28 mouse cellular contexts compared by ENCODE assay signal in genomic region chr19:41696443-41696842, GRCm38 (mm10). TPM values are rescaled to one million over a fixed set of nuclear protein-coding genes. Genes with fewer than 3 reads are reported as not detected.
DNase-seq lines count a peak whose midpoint lies in the region; ATAC-seq and TF ChIP-seq lines count a peak whose summit lies in the region.
"Had no signal": no experiment of that assay in that cellular context is flagged by ENCODE, and none has a peak within 500 bp of the region (broad histone marks: within the 10 kb centered on the region; RNA-seq: fewer than 3 reads in every experiment).

No protein-coding gene starts in this region.

- ATAC-seq in hindbrain, embryonic 13.5 days (ENCODE audit: low FRiP score), result no peak
- ATAC-seq in hindbrain, postnatal 0 days, result no peak
- ATAC-seq in midbrain, embryonic 13.5 days, result no peak
- ATAC-seq: CD4-positive, CD25-positive, alpha-beta regulatory T cell, adult 4 months; intestine, embryonic 15.5 days; Patski had no signal

- H3K27me3 ChIP-seq in hindbrain, embryonic 13.5 days, result peaks cover 29% of the 10 kb centered on the region
- no peaks in the 10 kb centered on the region for H3K27me3 ChIP-seq in hindbrain, postnatal 0 days (ENCODE audit: insufficient read depth, low read length)
- H3K27me3 ChIP-seq in midbrain, embryonic 10.5 days (ENCODE audit: low read depth, poor library complexity, severe bottlenecking), result peaks cover 85% of the 10 kb centered on the region
- peaks cover 4% of the 10 kb centered on the region for H3K27me3 ChIP-seq in midbrain, embryonic 13.5 days
- H3K27me3 ChIP-seq in MEL (ENCODE audit: control insufficient read depth in 1 of 2, insufficient read depth in 2 of 2, low read length in 2 of 2), result peaks cover 3 to 5% of the 10 kb centered on the region in 2 experiments; a peak in 3 of 4 replicates
- H3K27me3 ChIP-seq: embryonic facial prominence, embryonic 13.5 days; intestine, embryonic 15.5 days had no signal

- H3K9ac ChIP-seq in hindbrain, embryonic 13.5 days, result no peak overlapping the region
- H3K9ac ChIP-seq in hindbrain, postnatal 0 days (replicated peaks; ENCODE audit: low read length), result no peak overlapping the region
- no peak overlapping the region for H3K9ac ChIP-seq in midbrain, embryonic 13.5 days (replicated peaks)
- no peak overlapping the region for H3K9ac ChIP-seq in MEL (ENCODE audit: control insufficient read depth, low read depth, low read length, poor library complexity, severe bottlenecking)
- H3K9ac ChIP-seq: embryonic facial prominence, embryonic 13.5 days; forebrain, postnatal 0 days; hindbrain, embryonic 15.5 days; intestine, embryonic 15.5 days had no signal

- no peak for TF ChIP-seq EP300 in MEL (IDR thresholded peaks at IDR 0.05; ENCODE audit: low read depth in 1 of 2, low read length in 2 of 2)

- H3K4me3 ChIP-seq in hindbrain, embryonic 13.5 days, result no peak overlapping the region
- no peak overlapping the region for H3K4me3 ChIP-seq in hindbrain, postnatal 0 days (ENCODE audit: low read length)
- no peak overlapping the region for H3K4me3 ChIP-seq in midbrain, embryonic 10.5 days
- H3K4me3 ChIP-seq in midbrain, embryonic 13.5 days (replicated peaks), result no peak overlapping the region
- no peak overlapping the region for H3K4me3 ChIP-seq in MEL (ENCODE audit: control insufficient read depth in 1 of 2, insufficient read depth in 1 of 2, low read depth in 2 of 2, low read length in 2 of 2)
- H3K4me3 ChIP-seq: embryonic facial prominence, embryonic 10.5 days; embryonic facial prominence, embryonic 13.5 days; erythroblast, embryonic 14.5 days; gastrocnemius, adult 2 months; hindbrain, embryonic 15.5 days; intestine, embryonic 15.5 days had no signal

- DNase-seq in hindbrain, postnatal 0 days (ENCODE audit: low spot score), result no peak
- DNase-seq in midbrain, embryonic 10.5 days (ENCODE audit: low spot score), result no peak
- DNase-seq in MEL (ENCODE audit: low read depth, low spot score) (peak; percentile 37), MEL-GATA-1-ER (ENCODE audit: extremely low read depth, low read depth) (peak; percentile 44)
- DNase-seq in cerebellum, adult 9-10 months, result no peak
- DNase-seq: adrenal gland, postnatal 10 days; cerebellum, adult 11 months; cerebellum, adult 2 months; cerebellum, postnatal 36 days; embryo, embryonic 11 days; forebrain, postnatal 0 days; gastrocnemius, adult 2 months; gastrocnemius, postnatal 14 days; heart, adult 11 months had no signal

- WGBS in hindbrain, embryonic 13.5 days, result 89% methylated on average over 9 of the region's 9 CpGs
- 81% methylated on average over 9 of the region's 9 CpGs for WGBS in hindbrain, postnatal 0 days
- WGBS in midbrain, embryonic 10.5 days, result 90% methylated on average over 9 of the region's 9 CpGs
- WGBS in midbrain, embryonic 13.5 days, result 90% methylated on average over 9 of the region's 9 CpGs

- H3K79me2 ChIP-seq in MEL (ENCODE audit: control insufficient read depth, insufficient read depth, low read length, poor library complexity), result no peaks in the 10 kb centered on the region

- no peak for TF ChIP-seq POLR2A in MEL (IDR thresholded peaks at IDR 0.05; ENCODE audit: control insufficient read depth in 1 of 2, insufficient read depth in 1 of 2, low read depth in 1 of 2, low read length in 2 of 2, poor library complexity in 1 of 2)

- H3K4me2 ChIP-seq in hindbrain, embryonic 13.5 days, result no peak overlapping the region
- no peak overlapping the region for H3K4me2 ChIP-seq in hindbrain, postnatal 0 days (ENCODE audit: low read depth, low read length)
- no peak overlapping the region for H3K4me2 ChIP-seq in midbrain, embryonic 13.5 days (replicated peaks)
- H3K4me2 ChIP-seq: embryonic facial prominence, embryonic 13.5 days; heart, embryonic 11.5 days; hindbrain, embryonic 15.5 days; intestine, embryonic 15.5 days had no signal

- H3K4me1 ChIP-seq in hindbrain, embryonic 13.5 days (replicated peaks), result peaks cover 90% of the 10 kb centered on the region
- peaks cover 28% of the 10 kb centered on the region for H3K4me1 ChIP-seq in hindbrain, postnatal 0 days (ENCODE audit: insufficient read depth, low read length)
- H3K4me1 ChIP-seq in midbrain, embryonic 10.5 days, result peaks cover 88% of the 10 kb centered on the region
- peaks cover 87% of the 10 kb centered on the region for H3K4me1 ChIP-seq in midbrain, embryonic 13.5 days (replicated peaks)
- H3K4me1 ChIP-seq in MEL (ENCODE audit: control insufficient read depth in 1 of 2, insufficient read depth in 2 of 2, low read length in 2 of 2), result peaks cover 0 to 6% of the 10 kb centered on the region in 2 experiments; a peak in 2 of 4 replicates

- TF ChIP-seq CTCF in hindbrain, postnatal 0 days (IDR thresholded peaks at IDR 0.05; ENCODE audit: low read depth), result no peak
- no peak for TF ChIP-seq CTCF in MEL (IDR thresholded peaks at IDR 0.05 in 2 of 3, conservative IDR thresholded peaks at IDR 0.05 in 1 of 3; ENCODE audit: control insufficient read depth in 1 of 3, insufficient read depth in 1 of 3, low read depth in 2 of 3, low read length in 3 of 3, poor library complexity in 1 of 3, severe bottlenecking in 1 of 3)

- no peaks in the 10 kb centered on the region for H3K9me3 ChIP-seq in hindbrain, embryonic 13.5 days
- H3K9me3 ChIP-seq in hindbrain, postnatal 0 days (ENCODE audit: low read length), result no peaks in the 10 kb centered on the region
- no peaks in the 10 kb centered on the region for H3K9me3 ChIP-seq in midbrain, embryonic 10.5 days (replicated peaks)
- no peaks in the 10 kb centered on the region for H3K9me3 ChIP-seq in midbrain, embryonic 13.5 days
- no peaks in the 10 kb centered on the region for H3K9me3 ChIP-seq in MEL (replicated peaks; ENCODE audit: insufficient read depth, low read length)
- H3K9me3 ChIP-seq: embryonic facial prominence, embryonic 10.5 days; embryonic facial prominence, embryonic 13.5 days; hindbrain, embryonic 15.5 days; intestine, embryonic 15.5 days had no signal

- TF ChIP-seq RAD21 in MEL (IDR thresholded peaks at IDR 0.05; ENCODE audit: low read depth, low read length), result no peak

- H3K36me3 ChIP-seq in hindbrain, embryonic 13.5 days, result no peaks in the 10 kb centered on the region; the same call in 1 of the 2 replicates
- no peaks in the 10 kb centered on the region for H3K36me3 ChIP-seq in hindbrain, postnatal 0 days (ENCODE audit: insufficient read depth, low read length)
- H3K36me3 ChIP-seq in midbrain, embryonic 10.5 days, result no peaks in the 10 kb centered on the region
- H3K36me3 ChIP-seq in midbrain, embryonic 13.5 days, result no peaks in the 10 kb centered on the region
- no peaks in the 10 kb centered on the region; a peak in 1 of 4 replicates for H3K36me3 ChIP-seq in MEL (ENCODE audit: control insufficient read depth in 1 of 2, insufficient read depth in 2 of 2, low read length in 2 of 2)
- H3K36me3 ChIP-seq: embryonic facial prominence, embryonic 10.5 days; embryonic facial prominence, embryonic 13.5 days; hindbrain, embryonic 15.5 days; intestine, embryonic 15.5 days had no signal

- H3K27ac ChIP-seq in hindbrain, embryonic 13.5 days, result 0 out of 2 replicates have a peak overlapping the region, but pooled peaks have one; percentile 75
- no peak overlapping the region for H3K27ac ChIP-seq in hindbrain, postnatal 0 days
- peak overlapping the region; percentile 88 for H3K27ac ChIP-seq in midbrain, embryonic 10.5 days (replicated peaks)
- H3K27ac ChIP-seq in midbrain, embryonic 13.5 days, result no peak overlapping the region
- no peak overlapping the region for H3K27ac ChIP-seq in MEL (ENCODE audit: control insufficient read depth, low read depth, low read length)
- H3K27ac ChIP-seq: embryonic facial prominence, embryonic 10.5 days; embryonic facial prominence, embryonic 13.5 days; gastrocnemius, adult 2 months; hindbrain, embryonic 15.5 days; intestine, embryonic 15.5 days had no signal

TF ChIP-seq in MEL, 35 proteins besides CTCF, POLR2A, EP300 and RAD21:
- TF ChIP-seq GABPA (IDR thresholded peaks at IDR 0.05; ENCODE audit: low read depth, low read length) (no peak), MYB (IDR thresholded peaks at IDR 0.05; ENCODE audit: low read depth, low read length) (no peak), TBP (IDR thresholded peaks at IDR 0.05; ENCODE audit: low read depth, low read length) (no peak), USF2 (IDR thresholded peaks at IDR 0.05; ENCODE audit: borderline replicate concordance in 1 of 2, insufficient read depth in 1 of 2, low read depth in 1 of 2, low read length in 2 of 2) (no peak), SIN3A (IDR thresholded peaks at IDR 0.05; ENCODE audit: low read length) (no peak), KAT2A (conservative IDR thresholded peaks at IDR 0.05; ENCODE audit: low read depth, low read length) (no peak), ELF1 (IDR thresholded peaks at IDR 0.05; ENCODE audit: low read depth, low read length) (no peak), MXI1 (IDR thresholded peaks at IDR 0.05; ENCODE audit: low read depth, low read length) (no peak), ZC3H11A (IDR thresholded peaks at IDR 0.05; ENCODE audit: low read depth, low read length) (no peak), E2F4 (IDR thresholded peaks at IDR 0.05; ENCODE audit: borderline replicate concordance, low read depth, low read length) (no peak), HCFC1 (IDR thresholded peaks at IDR 0.05; ENCODE audit: low read depth, low read length) (no peak)
TF ChIP-seq in MEL: peak in this region for 0.

RNA-seq across cellular contexts. Expression of gene Slit1, which starts 47.0 kb away (rescaled TPM):
- polyA plus RNA-seq in hindbrain, embryonic 13.5 days (2015; fragmentation: Nextera tagmentation; extraction: Ambion mirVana), result 22.3 and 25.6 TPM in 2 replicates
- total RNA-seq in hindbrain, postnatal 0 days (2014; rRNA removed), result 69.2 and 78.5 TPM in 2 replicates
- polyA plus RNA-seq in hindbrain, postnatal 0 days (2015; fragmentation: Nextera tagmentation; extraction: Ambion mirVana), result 10.8 and 13.3 TPM in 2 replicates
- polyA plus RNA-seq in midbrain, embryonic 10.5 days (2016; fragmentation: Nextera tagmentation; extraction: Ambion mirVana), result 12.8 and 13.4 TPM in 2 replicates
- 13.2 and 23.8 TPM in 2 replicates for polyA plus RNA-seq in midbrain, embryonic 13.5 days (2015; fragmentation: Nextera tagmentation; extraction: Ambion mirVana)
- total RNA-seq in MEL (2012; rRNA removed), result 0.04 TPM in 1 of 2 replicates, not detected in the other
- under 1 TPM in 1 of 2 experiments, not detected in 1; 0.04 TPM for polyA plus RNA-seq in MEL (2012; ENCODE audit: insufficient read depth in 1 of 2, insufficient read length in 2 of 2, low read depth in 1 of 2, low replicate concordance in 2 of 2, missing spikeins in 1 of 2)
- total RNA-seq: hematopoietic stem cell, adult 5-6 weeks had no signal
- polyA plus RNA-seq: C2C12; CD4-positive, CD25-positive, alpha-beta regulatory T cell, adult 4 months; heart, embryonic 14.5 days; heart, postnatal 0 days had no signal

Comparison
In these comparisons a context has a peak if more than half of its experiments do, and no peak if none do; other contexts are left out.
1. H3K27ac ChIP-seq: peak in hindbrain, embryonic 13.5 days (single experiment) and midbrain, embryonic 10.5 days (single experiment); none in hindbrain, postnatal 0 days (single experiment), midbrain, embryonic 13.5 days (single experiment) and MEL (single experiment).
2. DNase-seq: peak in MEL (single experiment) and MEL-GATA-1-ER (single experiment); none in hindbrain, postnatal 0 days (single experiment), midbrain, embryonic 10.5 days (single experiment) and cerebellum, adult 9-10 months (single experiment).
3. RNA of gene Slit1, which starts 47.0 kb away (polyA plus RNA-seq): 13.2 to 23.8 TPM in midbrain, embryonic 13.5 days, 22.3 to 25.6 TPM in hindbrain, embryonic 13.5 days, 12.8 to 13.4 TPM in midbrain, embryonic 10.5 days and 10.8 to 13.3 TPM in hindbrain, postnatal 0 days; 0.04 TPM in MEL; every median in the first group is over 10 times any median in the second.